Mouse (Mus musculus): ENCODE results near the gene Slain1.

Slain1 gene

GRCm38 (mm10) chr14:103667036-103667435, 17.0 kb downstream of the Slain1 start:
- no peak for DNase-seq

- DNase-seq, result no peak
Measured at GRCm38 (mm10) chr14:103679395-103680217, 29.6 kb downstream of the Slain1 start.

GRCm38 (mm10) chr14:103680285-103680819, 30.3 kb downstream of the Slain1 start:
- DNase-seq, result no peak

GRCm38 (mm10) chr14:103682633-103683390, 32.8 kb downstream of the Slain1 start:
- DNase-seq, result no peak

GRCm38 (mm10) chr14:103686994-103687393, 37.0 kb downstream of the Slain1 start:
- no peak for DNase-seq

GRCm38 (mm10) chr14:103694295-103694694, 44.3 kb downstream of the Slain1 start:
- peak; percentile 27 to 67 for DNase-seq

GRCm38 (mm10) chr14:103695620-103696019, 45.6 kb downstream of the Slain1 start:
- DNase-seq, result no peak

GRCm38 (mm10) chr14:103697101-103697500, 47.1 kb downstream of the Slain1 start:
- DNase-seq, result no peak

GRCm38 (mm10) chr14:103699308-103699707, 49.3 kb downstream of the Slain1 start:
- DNase-seq, result no peak

- no peak for DNase-seq
Measured at GRCm38 (mm10) chr14:103702516-103702915, 52.5 kb downstream of the Slain1 start.

GRCm38 (mm10) chr14:103704771-103705170, 54.7 kb downstream of the Slain1 start:
- no peak for DNase-seq

- DNase-seq, result no peak
Measured at GRCm38 (mm10) chr14:103706347-103706746, 56.3 kb downstream of the Slain1 start.

GRCm38 (mm10) chr14:103708601-103709000, 58.6 kb downstream of the Slain1 start:
- DNase-seq, result no peak

GRCm38 (mm10) chr14:103709261-103709660, 59.2 kb downstream of the Slain1 start:
- DNase-seq, result no peak

- no peak for DNase-seq
Measured at GRCm38 (mm10) chr14:103712986-103713385, 63.0 kb downstream of the Slain1 start.

GRCm38 (mm10) chr14:103717516-103717915, 67.5 kb downstream of the Slain1 start:
- no peak for DNase-seq

- DNase-seq, result no peak
Measured at GRCm38 (mm10) chr14:103717979-103718378, 68.0 kb downstream of the Slain1 start.

- DNase-seq, result no peak
Measured at GRCm38 (mm10) chr14:103718393-103718792, 68.4 kb downstream of the Slain1 start.

- DNase-seq, result peak; percentile 65 to 92
Measured at GRCm38 (mm10) chr14:103718836-103719575, 69.0 kb downstream of the Slain1 start.

- no peak for DNase-seq
Measured at GRCm38 (mm10) chr14:103720163-103720562, 70.1 kb downstream of the Slain1 start.

- DNase-seq, result peak in 1 of 2 experiments; percentile 52
Measured at GRCm38 (mm10) chr14:103720637-103721355, 70.8 kb downstream of the Slain1 start.

GRCm38 (mm10) chr14:103723314-103723713, 73.3 kb downstream of the Slain1 start:
- no peak for DNase-seq
